Mouse (Mus musculus): ENCODE results near the gene Tinf2. TPM values are rescaled to one million over a fixed set of nuclear protein-coding genes. Genes with fewer than 3 reads are reported as not detected.

Gene Tinf2
- polyA plus RNA-seq (2015; fragmentation: Illumina TruSeq; extraction: RNeasy Lipid Tissue Mini Kit (QIAGEN cat#74804); ENCODE audit: low read depth, low replicate concordance) = 16.0 TPM

GRCm38 (mm10) chr14:55681160-55682117 is at the start of gene Tinf2:
Tinf2 (minus strand) TSS chr14:55681820.

DNA sequence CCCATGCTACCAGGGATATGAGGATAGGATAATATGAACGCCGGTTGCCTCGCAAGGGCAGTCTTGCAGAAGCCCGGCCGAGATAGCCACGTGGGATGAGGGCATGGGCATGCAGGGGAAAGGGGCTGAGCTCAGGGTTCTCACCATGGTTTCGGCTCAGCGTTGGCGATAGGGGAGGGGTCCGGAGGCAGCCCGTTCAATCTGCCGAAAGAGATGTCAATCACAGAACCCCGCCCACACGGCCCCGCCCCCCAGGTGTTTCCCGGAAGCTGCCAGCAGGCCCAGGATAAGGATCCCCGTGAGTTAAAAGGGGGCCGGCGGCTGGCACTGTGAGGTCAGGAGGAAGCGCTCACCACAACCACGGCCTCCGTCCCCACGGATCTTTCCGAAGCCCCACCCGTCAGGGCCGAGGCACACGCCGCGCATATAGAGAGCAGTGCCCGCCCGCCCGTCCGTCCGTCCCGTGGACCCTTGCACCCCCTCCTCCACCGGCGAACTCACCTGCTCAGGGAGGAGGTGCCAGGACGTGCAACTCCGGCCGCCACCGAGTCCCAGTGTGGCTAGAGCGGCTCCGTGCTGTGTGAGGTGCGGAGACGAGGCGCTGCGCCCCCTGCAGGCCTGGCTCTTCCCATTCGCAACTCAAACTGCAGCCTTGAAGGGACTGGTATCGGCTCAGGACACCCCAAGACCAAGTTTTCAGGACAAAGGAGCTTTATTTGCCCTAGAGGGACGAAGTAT is 40.2 kb upstream of the Tinf2 start, which contains the start of gene Rabggta:
Rabggta (minus strand) TSS at position 564 of the 738 bp plus-strand sequence.

GRCm38 (mm10) chr14:55713729-55714122 is 32.1 kb upstream of the Tinf2 start, which contains the start of gene Tgm1:
Tgm1 (minus strand) TSS chr14:55713926.

GRCm38 (mm10) chr14:55671833-55672740 is 9.5 kb downstream of the Tinf2 start, which contains the start of the genes Gmpr2 and Nedd8:
Gmpr2 (plus strand) TSS chr14:55671941.
Nedd8 (minus strand) TSS chr14:55672124.

GRCm38 (mm10) chr14:55659960-55660573 is 21.6 kb downstream of the Tinf2 start, which contains the start of gene Mdp1:
Mdp1 (minus strand) TSS chr14:55660508.

GRCm38 (mm10) chr14:55649884-55650283 is 31.7 kb downstream of the Tinf2 start, which contains the start of gene Tssk4:
Tssk4 (plus strand) TSS chr14:55650184.

GRCm38 (mm10) chr14:55643060-55643907 is 38.3 kb downstream of the Tinf2 start, which contains the start of gene Tm9sf1:
Tm9sf1 (minus strand) TSS chr14:55643806.

GRCm38 (mm10) chr14:55637795-55638194 is 43.8 kb downstream of the Tinf2 start, which contains the start of gene Gm49378:
Gm49378 (minus strand) TSS chr14:55637895.

DNA sequence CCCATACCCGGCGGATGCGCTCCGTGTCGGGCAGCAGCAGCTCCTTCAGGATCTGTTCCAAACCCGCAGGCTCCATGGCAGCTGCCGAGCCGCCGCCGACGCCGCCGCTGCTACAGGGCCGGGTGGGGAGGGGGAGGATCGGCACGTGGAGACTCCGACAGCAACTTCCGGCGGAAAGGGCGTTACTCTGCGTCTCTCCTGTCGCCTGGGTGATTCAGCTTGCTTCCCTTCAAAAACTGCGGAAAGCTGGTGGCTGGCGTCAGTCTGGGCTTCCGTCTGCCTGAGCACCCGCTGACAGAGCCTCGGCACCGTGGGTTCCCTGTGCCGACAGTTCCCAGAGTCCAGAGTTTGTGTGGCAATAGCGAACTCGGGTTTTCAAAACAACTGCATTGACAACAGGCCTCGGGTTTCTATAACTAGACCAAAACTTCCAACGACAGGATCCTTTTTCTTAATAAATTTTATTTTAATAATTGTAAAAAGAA is 46.1 kb downstream of the Tinf2 start, which contains the start of gene Ipo4:
Ipo4 (minus strand) TSS at position 435 of the 485 bp plus-strand sequence.

Other genes starting within 250 kb of the Tinf2 start
- gene Dhrs4, start 203.1 kb downstream of the Tinf2 start, polyA plus RNA-seq (2015; fragmentation: Illumina TruSeq; extraction: RNeasy Lipid Tissue Mini Kit (QIAGEN cat#74804); ENCODE audit: low read depth, low replicate concordance) = 22.7 TPM
- 27.2 TPM for gene Carmil3, start 191.2 kb downstream of the Tinf2 start, polyA plus RNA-seq (2015; fragmentation: Illumina TruSeq; extraction: RNeasy Lipid Tissue Mini Kit (QIAGEN cat#74804); ENCODE audit: low read depth, low replicate concordance)
- 132 TPM for gene Cpne6, start 171.4 kb downstream of the Tinf2 start, polyA plus RNA-seq (2015; fragmentation: Illumina TruSeq; extraction: RNeasy Lipid Tissue Mini Kit (QIAGEN cat#74804); ENCODE audit: low read depth, low replicate concordance)
- 0.31 TPM for gene Nrl, start 156.8 kb downstream of the Tinf2 start, polyA plus RNA-seq (2015; fragmentation: Illumina TruSeq; extraction: RNeasy Lipid Tissue Mini Kit (QIAGEN cat#74804); ENCODE audit: low read depth, low replicate concordance)
- gene Pck2, start 141.6 kb downstream of the Tinf2 start, polyA plus RNA-seq (2015; fragmentation: Illumina TruSeq; extraction: RNeasy Lipid Tissue Mini Kit (QIAGEN cat#74804); ENCODE audit: low read depth, low replicate concordance) = 19.9 TPM
- gene Dcaf11, start 121.8 kb downstream of the Tinf2 start, polyA plus RNA-seq (2015; fragmentation: Illumina TruSeq; extraction: RNeasy Lipid Tissue Mini Kit (QIAGEN cat#74804); ENCODE audit: low read depth, low replicate concordance) = 92.2 TPM
- not detected for gene A730061H03Rik, start 121.4 kb downstream of the Tinf2 start, polyA plus RNA-seq (2015; fragmentation: Illumina TruSeq; extraction: RNeasy Lipid Tissue Mini Kit (QIAGEN cat#74804); ENCODE audit: low read depth, low replicate concordance)
- gene Fitm1, start 106.2 kb downstream of the Tinf2 start, polyA plus RNA-seq (2015; fragmentation: Illumina TruSeq; extraction: RNeasy Lipid Tissue Mini Kit (QIAGEN cat#74804); ENCODE audit: low read depth, low replicate concordance) = not detected
- gene Psme1, start 103.7 kb downstream of the Tinf2 start, polyA plus RNA-seq (2015; fragmentation: Illumina TruSeq; extraction: RNeasy Lipid Tissue Mini Kit (QIAGEN cat#74804); ENCODE audit: low read depth, low replicate concordance) = 73.4 TPM
- gene Emc9, start 96.5 kb downstream of the Tinf2 start, polyA plus RNA-seq (2015; fragmentation: Illumina TruSeq; extraction: RNeasy Lipid Tissue Mini Kit (QIAGEN cat#74804); ENCODE audit: low read depth, low replicate concordance) = 54.3 TPM
- gene Psme2, start 90.7 kb downstream of the Tinf2 start, polyA plus RNA-seq (2015; fragmentation: Illumina TruSeq; extraction: RNeasy Lipid Tissue Mini Kit (QIAGEN cat#74804); ENCODE audit: low read depth, low replicate concordance) = 78.9 TPM
- gene Rnf31, start 90.1 kb downstream of the Tinf2 start, polyA plus RNA-seq (2015; fragmentation: Illumina TruSeq; extraction: RNeasy Lipid Tissue Mini Kit (QIAGEN cat#74804); ENCODE audit: low read depth, low replicate concordance) = 18.8 TPM
- 14.3 TPM for gene Irf9, start 78.2 kb downstream of the Tinf2 start, polyA plus RNA-seq (2015; fragmentation: Illumina TruSeq; extraction: RNeasy Lipid Tissue Mini Kit (QIAGEN cat#74804); ENCODE audit: low read depth, low replicate concordance)
- 6.2 TPM for gene Rec8, start 63.8 kb downstream of the Tinf2 start, polyA plus RNA-seq (2015; fragmentation: Illumina TruSeq; extraction: RNeasy Lipid Tissue Mini Kit (QIAGEN cat#74804); ENCODE audit: low read depth, low replicate concordance)
- 62.3 TPM for gene Ipo4, start 45.9 kb downstream of the Tinf2 start, polyA plus RNA-seq (2015; fragmentation: Illumina TruSeq; extraction: RNeasy Lipid Tissue Mini Kit (QIAGEN cat#74804); ENCODE audit: low read depth, low replicate concordance)
- 1.6 TPM for gene Gm49378, start 43.9 kb downstream of the Tinf2 start, polyA plus RNA-seq (2015; fragmentation: Illumina TruSeq; extraction: RNeasy Lipid Tissue Mini Kit (QIAGEN cat#74804); ENCODE audit: low read depth, low replicate concordance)
- gene Tm9sf1, start 38.0 kb downstream of the Tinf2 start, polyA plus RNA-seq (2015; fragmentation: Illumina TruSeq; extraction: RNeasy Lipid Tissue Mini Kit (QIAGEN cat#74804); ENCODE audit: low read depth, low replicate concordance) = 32.2 TPM
- gene Tssk4, start 31.6 kb downstream of the Tinf2 start, polyA plus RNA-seq (2015; fragmentation: Illumina TruSeq; extraction: RNeasy Lipid Tissue Mini Kit (QIAGEN cat#74804); ENCODE audit: low read depth, low replicate concordance) = not detected
- gene Mdp1, start 21.3 kb downstream of the Tinf2 start, polyA plus RNA-seq (2015; fragmentation: Illumina TruSeq; extraction: RNeasy Lipid Tissue Mini Kit (QIAGEN cat#74804); ENCODE audit: low read depth, low replicate concordance) = 61.1 TPM
- gene Gmpr2, start 9.9 kb downstream of the Tinf2 start, polyA plus RNA-seq (2015; fragmentation: Illumina TruSeq; extraction: RNeasy Lipid Tissue Mini Kit (QIAGEN cat#74804); ENCODE audit: low read depth, low replicate concordance) = 36.9 TPM
- 255 TPM for gene Nedd8, start 9.7 kb downstream of the Tinf2 start, polyA plus RNA-seq (2015; fragmentation: Illumina TruSeq; extraction: RNeasy Lipid Tissue Mini Kit (QIAGEN cat#74804); ENCODE audit: low read depth, low replicate concordance)
- not detected for gene Tgm1, start 32.1 kb upstream of the Tinf2 start, polyA plus RNA-seq (2015; fragmentation: Illumina TruSeq; extraction: RNeasy Lipid Tissue Mini Kit (QIAGEN cat#74804); ENCODE audit: low read depth, low replicate concordance)
- 47.6 TPM for gene Rabggta, start 40.4 kb upstream of the Tinf2 start, polyA plus RNA-seq (2015; fragmentation: Illumina TruSeq; extraction: RNeasy Lipid Tissue Mini Kit (QIAGEN cat#74804); ENCODE audit: low read depth, low replicate concordance)
- 122 TPM for gene Dhrs1, start 63.9 kb upstream of the Tinf2 start, polyA plus RNA-seq (2015; fragmentation: Illumina TruSeq; extraction: RNeasy Lipid Tissue Mini Kit (QIAGEN cat#74804); ENCODE audit: low read depth, low replicate concordance)
- 6.9 TPM for gene Nop9, start 63.9 kb upstream of the Tinf2 start, polyA plus RNA-seq (2015; fragmentation: Illumina TruSeq; extraction: RNeasy Lipid Tissue Mini Kit (QIAGEN cat#74804); ENCODE audit: low read depth, low replicate concordance)
- 9.8 TPM for gene Cideb, start 76.6 kb upstream of the Tinf2 start, polyA plus RNA-seq (2015; fragmentation: Illumina TruSeq; extraction: RNeasy Lipid Tissue Mini Kit (QIAGEN cat#74804); ENCODE audit: low read depth, low replicate concordance)
- gene Ltb4r2, start 79.6 kb upstream of the Tinf2 start, polyA plus RNA-seq (2015; fragmentation: Illumina TruSeq; extraction: RNeasy Lipid Tissue Mini Kit (QIAGEN cat#74804); ENCODE audit: low read depth, low replicate concordance) = 0.12 TPM
- gene Ltb4r1, start 84.1 kb upstream of the Tinf2 start, polyA plus RNA-seq (2015; fragmentation: Illumina TruSeq; extraction: RNeasy Lipid Tissue Mini Kit (QIAGEN cat#74804); ENCODE audit: low read depth, low replicate concordance) = not detected
- gene Adcy4, start 102.3 kb upstream of the Tinf2 start, polyA plus RNA-seq (2015; fragmentation: Illumina TruSeq; extraction: RNeasy Lipid Tissue Mini Kit (QIAGEN cat#74804); ENCODE audit: low read depth, low replicate concordance) = 5.3 TPM
- 0.25 TPM for gene Ripk3, start 107.0 kb upstream of the Tinf2 start, polyA plus RNA-seq (2015; fragmentation: Illumina TruSeq; extraction: RNeasy Lipid Tissue Mini Kit (QIAGEN cat#74804); ENCODE audit: low read depth, low replicate concordance)
- 2.3 TPM for gene Nfatc4, start 141.3 kb upstream of the Tinf2 start, polyA plus RNA-seq (2015; fragmentation: Illumina TruSeq; extraction: RNeasy Lipid Tissue Mini Kit (QIAGEN cat#74804); ENCODE audit: low read depth, low replicate concordance)
- gene Nynrin, start 172.2 kb upstream of the Tinf2 start, polyA plus RNA-seq (2015; fragmentation: Illumina TruSeq; extraction: RNeasy Lipid Tissue Mini Kit (QIAGEN cat#74804); ENCODE audit: low read depth, low replicate concordance) = 3.9 TPM
- gene Cbln3, start 202.6 kb upstream of the Tinf2 start, polyA plus RNA-seq (2015; fragmentation: Illumina TruSeq; extraction: RNeasy Lipid Tissue Mini Kit (QIAGEN cat#74804); ENCODE audit: low read depth, low replicate concordance) = 0.49 TPM
- 9.0 TPM for gene Khnyn, start 203.1 kb upstream of the Tinf2 start, polyA plus RNA-seq (2015; fragmentation: Illumina TruSeq; extraction: RNeasy Lipid Tissue Mini Kit (QIAGEN cat#74804); ENCODE audit: low read depth, low replicate concordance)
- 155 TPM for gene Sdr39u1, start 218.5 kb upstream of the Tinf2 start, polyA plus RNA-seq (2015; fragmentation: Illumina TruSeq; extraction: RNeasy Lipid Tissue Mini Kit (QIAGEN cat#74804); ENCODE audit: low read depth, low replicate concordance)

Measured in brain, adult 10 weeks (tissue).